Mouse (Mus musculus): ENCODE results near the gene Kdr. TPM values are rescaled to one million over a fixed set of nuclear protein-coding genes. Genes with fewer than 3 reads are reported as not detected.

Kdr gene
- polyA plus RNA-seq, 1 experiment from 2014 or later: 26.7 TPM

- no peaks in the 10 kb centered on the region for H3K36me3 ChIP-seq (ENCODE audit: control insufficient read depth, insufficient read depth, low read length)
- H3K9me3 ChIP-seq (ENCODE audit: control insufficient read depth, low read length): no peaks in the 10 kb centered on the region
- peaks cover 43% of the 10 kb centered on the region for H3K27me3 ChIP-seq (replicated peaks; ENCODE audit: control insufficient read depth, insufficient read depth, low read length)
- no peak overlapping the region for H3K4me3 ChIP-seq (ENCODE audit: low read depth, low read length)
- ATAC-seq (ENCODE audit: low read depth) (no peak), DNase-seq (ENCODE audit: low spot score) (peak; percentile 24)
- WGBS: 52% methylated on average over 7 of the region's 7 CpGs
- no peak overlapping the region for H3K27ac ChIP-seq (replicated peaks; ENCODE audit: low read depth, low read length)
- no peak overlapping the region for H3K9ac ChIP-seq (ENCODE audit: low read depth, low read length)
- no peak overlapping the region for H3K4me2 ChIP-seq (ENCODE audit: low read depth, low read length)
- peaks cover 6% of the 10 kb centered on the region for H3K4me1 ChIP-seq (ENCODE audit: control insufficient read depth, insufficient read depth, low read length)
These were observed 3.6 kb downstream of the Kdr start for GRCm38 (mm10) chr5:75974543-75975130.

GRCm38 (mm10) chr5:75969887-75970286 lies 8.4 kb downstream of the Kdr start:
- WGBS: 24% methylated on average over 3 of the region's 3 CpGs
- Histone ChIP-seq H3K9ac (ENCODE audit: low read depth, low read length) (no peak overlapping the region), H3K36me3 (ENCODE audit: control insufficient read depth, insufficient read depth, low read length) (no peaks in the 10 kb centered on the region), H3K27ac (replicated peaks; ENCODE audit: low read depth, low read length) (no peak overlapping the region), H3K9me3 (ENCODE audit: control insufficient read depth, low read length) (no peaks in the 10 kb centered on the region), H3K4me3 (ENCODE audit: low read depth, low read length) (no peak overlapping the region), H3K4me1 (ENCODE audit: control insufficient read depth, insufficient read depth, low read length) (no peaks in the 10 kb centered on the region), H3K4me2 (ENCODE audit: low read depth, low read length) (no peak overlapping the region), H3K27me3 (replicated peaks; ENCODE audit: control insufficient read depth, insufficient read depth, low read length) (no peaks in the 10 kb centered on the region; the same call in 1 of the 2 replicates)
- DNase-seq (ENCODE audit: low spot score) (no peak), ATAC-seq (ENCODE audit: low read depth) (no peak)

- H3K9me3 ChIP-seq (ENCODE audit: control insufficient read depth, low read length): no peaks in the 10 kb centered on the region
- no peaks in the 10 kb centered on the region for H3K27me3 ChIP-seq (replicated peaks; ENCODE audit: control insufficient read depth, insufficient read depth, low read length)
- no peak overlapping the region for H3K4me3 ChIP-seq (ENCODE audit: low read depth, low read length)
- no peak for ATAC-seq (ENCODE audit: low read depth)
- H3K4me1 ChIP-seq (ENCODE audit: control insufficient read depth, insufficient read depth, low read length): no peaks in the 10 kb centered on the region
- H3K4me2 ChIP-seq (ENCODE audit: low read depth, low read length): no peak overlapping the region
- H3K27ac ChIP-seq (replicated peaks; ENCODE audit: low read depth, low read length): no peak overlapping the region
- no peak overlapping the region for H3K9ac ChIP-seq (ENCODE audit: low read depth, low read length)
- WGBS: 89% methylated on average over 12 of the region's 12 CpGs
- no peaks in the 10 kb centered on the region for H3K36me3 ChIP-seq (ENCODE audit: control insufficient read depth, insufficient read depth, low read length)
- no peak for DNase-seq (ENCODE audit: low spot score)
These were observed 15.7 kb downstream of the Kdr start for GRCm38 (mm10) chr5:75962558-75962957.

- Histone ChIP-seq H3K9ac (ENCODE audit: low read depth, low read length) (no peak overlapping the region), H3K27me3 (replicated peaks; ENCODE audit: control insufficient read depth, insufficient read depth, low read length) (no peaks in the 10 kb centered on the region), H3K36me3 (ENCODE audit: control insufficient read depth, insufficient read depth, low read length) (no peaks in the 10 kb centered on the region), H3K27ac (replicated peaks; ENCODE audit: low read depth, low read length) (no peak overlapping the region), H3K4me2 (ENCODE audit: low read depth, low read length) (no peak overlapping the region), H3K4me3 (ENCODE audit: low read depth, low read length) (no peak overlapping the region), H3K9me3 (ENCODE audit: control insufficient read depth, low read length) (no peaks in the 10 kb centered on the region), H3K4me1 (ENCODE audit: control insufficient read depth, insufficient read depth, low read length) (no peaks in the 10 kb centered on the region)
- DNase-seq (ENCODE audit: low spot score): no peak
- WGBS: 84% methylated on average over 19 of the region's 19 CpGs
- ATAC-seq (ENCODE audit: low read depth): no peak
These were observed 16.4 kb downstream of the Kdr start for GRCm38 (mm10) chr5:75961741-75962469.

GRCm38 (mm10) chr5:75959809-75960208 lies 18.4 kb downstream of the Kdr start:
- no peak overlapping the region for H3K27ac ChIP-seq (replicated peaks; ENCODE audit: low read depth, low read length)
- ATAC-seq (ENCODE audit: low read depth) (no peak), DNase-seq (ENCODE audit: low spot score) (no peak)
- H3K27me3 ChIP-seq (replicated peaks; ENCODE audit: control insufficient read depth, insufficient read depth, low read length): no peaks in the 10 kb centered on the region
- H3K4me3 ChIP-seq (ENCODE audit: low read depth, low read length): no peak overlapping the region
- 67% methylated on average over 3 of the region's 3 CpGs for WGBS
- no peak overlapping the region for H3K4me2 ChIP-seq (ENCODE audit: low read depth, low read length)
- no peaks in the 10 kb centered on the region for H3K36me3 ChIP-seq (ENCODE audit: control insufficient read depth, insufficient read depth, low read length)
- no peak overlapping the region for H3K9ac ChIP-seq (ENCODE audit: low read depth, low read length)
- no peaks in the 10 kb centered on the region for H3K9me3 ChIP-seq (ENCODE audit: control insufficient read depth, low read length)
- H3K4me1 ChIP-seq (ENCODE audit: control insufficient read depth, insufficient read depth, low read length): no peaks in the 10 kb centered on the region

GRCm38 (mm10) chr5:75956526-75956925 lies 21.7 kb downstream of the Kdr start:
- H3K4me3 ChIP-seq (ENCODE audit: low read depth, low read length): no peak overlapping the region
- no peak overlapping the region for H3K4me2 ChIP-seq (ENCODE audit: low read depth, low read length)
- ATAC-seq (ENCODE audit: low read depth): no peak
- DNase-seq (ENCODE audit: low spot score): no peak
- no peaks in the 10 kb centered on the region for H3K36me3 ChIP-seq (ENCODE audit: control insufficient read depth, insufficient read depth, low read length)
- no peaks in the 10 kb centered on the region for H3K4me1 ChIP-seq (ENCODE audit: control insufficient read depth, insufficient read depth, low read length)
- 78% methylated on average over 3 of the region's 3 CpGs for WGBS
- no peaks in the 10 kb centered on the region for H3K9me3 ChIP-seq (ENCODE audit: control insufficient read depth, low read length)
- H3K9ac ChIP-seq (ENCODE audit: low read depth, low read length): no peak overlapping the region
- no peaks in the 10 kb centered on the region for H3K27me3 ChIP-seq (replicated peaks; ENCODE audit: control insufficient read depth, insufficient read depth, low read length)
- H3K27ac ChIP-seq (replicated peaks; ENCODE audit: low read depth, low read length): no peak overlapping the region

GRCm38 (mm10) chr5:75955876-75956275 lies 22.4 kb downstream of the Kdr start:
- Histone ChIP-seq H3K4me1 (ENCODE audit: control insufficient read depth, insufficient read depth, low read length) (no peaks in the 10 kb centered on the region), H3K4me3 (ENCODE audit: low read depth, low read length) (no peak overlapping the region), H3K4me2 (ENCODE audit: low read depth, low read length) (no peak overlapping the region), H3K27ac (replicated peaks; ENCODE audit: low read depth, low read length) (no peak overlapping the region), H3K36me3 (ENCODE audit: control insufficient read depth, insufficient read depth, low read length) (no peaks in the 10 kb centered on the region), H3K27me3 (replicated peaks; ENCODE audit: control insufficient read depth, insufficient read depth, low read length) (no peaks in the 10 kb centered on the region), H3K9me3 (ENCODE audit: control insufficient read depth, low read length) (no peaks in the 10 kb centered on the region), H3K9ac (ENCODE audit: low read depth, low read length) (no peak overlapping the region)
- 84% methylated on average over 9 of the region's 9 CpGs for WGBS
- DNase-seq (ENCODE audit: low spot score) (no peak), ATAC-seq (ENCODE audit: low read depth) (no peak)

GRCm38 (mm10) chr5:75954778-75955330 lies 23.4 kb downstream of the Kdr start:
- 75% methylated on average over 3 of the region's 3 CpGs for WGBS
- Histone ChIP-seq H3K4me1 (ENCODE audit: control insufficient read depth, insufficient read depth, low read length) (no peaks in the 10 kb centered on the region), H3K4me3 (ENCODE audit: low read depth, low read length) (no peak overlapping the region), H3K4me2 (ENCODE audit: low read depth, low read length) (no peak overlapping the region), H3K9ac (ENCODE audit: low read depth, low read length) (no peak overlapping the region), H3K27me3 (replicated peaks; ENCODE audit: control insufficient read depth, insufficient read depth, low read length) (no peaks in the 10 kb centered on the region), H3K36me3 (ENCODE audit: control insufficient read depth, insufficient read depth, low read length) (no peaks in the 10 kb centered on the region), H3K27ac (replicated peaks; ENCODE audit: low read depth, low read length) (no peak overlapping the region), H3K9me3 (ENCODE audit: control insufficient read depth, low read length) (no peaks in the 10 kb centered on the region)
- DNase-seq (ENCODE audit: low spot score): no peak
- no peak for ATAC-seq (ENCODE audit: low read depth)

- no peak for DNase-seq (ENCODE audit: low spot score)
- ATAC-seq (ENCODE audit: low read depth): no peak
- H3K36me3 ChIP-seq (ENCODE audit: control insufficient read depth, insufficient read depth, low read length): no peaks in the 10 kb centered on the region
- WGBS: 63% methylated on average over 3 of the region's 3 CpGs
- no peak overlapping the region for H3K4me2 ChIP-seq (ENCODE audit: low read depth, low read length)
- no peaks in the 10 kb centered on the region for H3K4me1 ChIP-seq (ENCODE audit: control insufficient read depth, insufficient read depth, low read length)
- H3K4me3 ChIP-seq (ENCODE audit: low read depth, low read length): no peak overlapping the region
- H3K27ac ChIP-seq (replicated peaks; ENCODE audit: low read depth, low read length): no peak overlapping the region
- H3K27me3 ChIP-seq (replicated peaks; ENCODE audit: control insufficient read depth, insufficient read depth, low read length): no peaks in the 10 kb centered on the region
- no peak overlapping the region for H3K9ac ChIP-seq (ENCODE audit: low read depth, low read length)
- H3K9me3 ChIP-seq (ENCODE audit: control insufficient read depth, low read length): no peaks in the 10 kb centered on the region
These were observed 24.0 kb downstream of the Kdr start for GRCm38 (mm10) chr5:75954218-75954617.

Data from embryonic facial prominence, embryonic 14.5 days (tissue).